Mouse (Mus musculus): ENCODE results near the gene Srebf2.

DNA sequence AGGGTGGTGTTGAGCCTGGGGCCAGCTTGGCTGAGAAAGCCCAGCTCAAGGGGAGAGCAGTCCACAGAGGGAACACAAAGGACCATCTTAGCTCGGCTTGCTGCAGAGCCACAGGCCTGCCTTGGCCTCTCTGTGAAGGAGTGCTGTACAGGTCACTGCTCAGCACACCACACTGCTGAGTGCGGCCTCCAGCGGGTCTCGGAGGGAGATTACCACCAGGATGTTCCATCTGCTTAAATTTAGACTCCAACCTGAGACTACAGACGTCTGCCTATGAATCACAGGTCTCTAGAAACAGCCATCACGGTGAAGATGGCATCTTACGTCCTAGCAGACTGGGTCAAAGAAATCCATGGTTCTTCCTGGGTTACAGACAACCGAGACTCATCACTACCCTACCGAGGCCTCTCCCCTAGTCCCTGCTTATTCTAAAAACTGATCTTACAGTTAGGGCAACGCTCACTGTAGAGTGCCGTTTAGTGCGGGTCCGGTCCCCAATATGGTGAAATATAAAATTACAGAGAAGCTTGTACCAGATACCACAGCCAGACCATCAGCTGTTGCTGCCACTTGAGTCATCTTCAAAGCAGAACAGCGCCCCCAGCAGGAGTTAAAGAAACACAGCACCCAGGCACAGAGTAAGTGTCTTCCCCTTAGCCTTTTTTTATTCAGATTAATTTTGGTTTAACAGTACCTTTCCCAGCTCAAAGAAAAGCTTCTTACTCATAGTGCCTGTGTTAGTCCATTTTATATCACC lies 74.3 kb downstream of the Srebf2 start:
- peak; percentile 75 to 82 (median 81) for TF ChIP-seq MYOD1 (IDR thresholded peaks at IDR 0.05; ENCODE audit: control insufficient read depth in 1 of 3, insufficient read length in 2 of 3, low read depth in 2 of 3)
- no peak for TF ChIP-seq POLR2A (IDR thresholded peaks at IDR 0.05; ENCODE audit: insufficient read length, low read depth)
- TF ChIP-seq MAX (IDR thresholded peaks at IDR 0.05; ENCODE audit: low read depth), result no peak
- no peak for TF ChIP-seq USF1 (IDR thresholded peaks at IDR 0.05; ENCODE audit: low read depth)
- TF ChIP-seq TCF12 (IDR thresholded peaks at IDR 0.05; ENCODE audit: insufficient read depth, poor library complexity, severe bottlenecking), result peak; percentile 33
- no peak for TF ChIP-seq POLR2AphosphoS2 (IDR thresholded peaks at IDR 0.05; ENCODE audit: insufficient read length, low read depth)
- no peak for TF ChIP-seq CEBPB (IDR thresholded peaks at IDR 0.05; ENCODE audit: insufficient read depth, poor library complexity, severe bottlenecking)
- TF ChIP-seq REST (IDR thresholded peaks at IDR 0.05; ENCODE audit: insufficient read depth, insufficient read length), result no peak
- no peak for TF ChIP-seq E2F4 (IDR thresholded peaks at IDR 0.05; ENCODE audit: insufficient read depth)
- no peak for TF ChIP-seq MYOG (IDR thresholded peaks at IDR 0.05; ENCODE audit: control insufficient read depth in 1 of 3, insufficient read depth in 1 of 3, insufficient read length in 2 of 3, low read depth in 2 of 3)
